Mouse (Mus musculus) urinary bladder, adult 18-20 months (tissue): ENCODE data around the gene Gpr108.

ENCODE experiments used
- DNase-seq, 2 experiments: peaks; one replicate each; pipeline ENCODE4 v3.0.0; 2022; ENCODE audit warnings: low spot score in 2 of 2, mixed read lengths in 2 of 2

Gene Gpr108

DNA sequence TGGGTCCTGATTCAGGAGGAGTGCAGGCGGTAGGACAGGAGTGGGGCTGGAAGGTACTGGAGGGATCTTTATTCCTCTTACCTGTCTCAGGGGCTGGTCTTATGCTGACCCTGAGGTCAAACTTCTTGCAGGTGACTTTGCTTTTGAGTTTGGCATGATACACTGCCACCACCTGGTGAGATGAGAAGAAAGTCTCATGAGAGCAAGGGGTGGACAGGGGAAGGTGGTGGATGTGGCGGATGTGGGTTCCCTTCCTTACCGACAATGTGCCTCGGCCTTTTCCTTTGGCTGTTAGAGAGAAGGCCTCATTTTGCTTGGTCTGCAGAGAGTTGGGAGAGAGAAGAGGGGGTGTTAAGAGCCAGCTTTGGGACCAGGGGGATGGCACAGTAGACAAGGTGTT lies 38.9 kb downstream of the Gpr108 start:
- DNase-seq: no peak

DNA sequence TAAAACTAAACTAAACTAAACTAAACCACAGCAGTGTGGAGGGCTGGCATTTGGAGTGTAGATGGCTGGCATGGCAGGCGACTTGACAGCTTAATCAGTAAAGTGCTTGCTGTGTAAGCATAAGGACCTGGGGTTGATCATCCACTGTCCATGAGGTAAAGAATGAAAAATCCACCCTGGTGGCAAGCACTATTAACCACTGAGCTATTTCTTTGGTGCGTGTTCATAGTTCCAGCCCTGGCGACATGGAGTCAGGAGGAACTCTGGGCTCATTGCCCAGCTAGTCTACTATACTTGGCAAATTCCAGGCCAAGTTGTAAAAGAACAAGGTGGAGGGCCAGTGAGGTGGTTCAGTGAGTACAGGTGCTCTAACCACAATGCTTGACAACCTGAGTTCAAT lies 40.3 kb downstream of the Gpr108 start:
- no peak for DNase-seq

DNA sequence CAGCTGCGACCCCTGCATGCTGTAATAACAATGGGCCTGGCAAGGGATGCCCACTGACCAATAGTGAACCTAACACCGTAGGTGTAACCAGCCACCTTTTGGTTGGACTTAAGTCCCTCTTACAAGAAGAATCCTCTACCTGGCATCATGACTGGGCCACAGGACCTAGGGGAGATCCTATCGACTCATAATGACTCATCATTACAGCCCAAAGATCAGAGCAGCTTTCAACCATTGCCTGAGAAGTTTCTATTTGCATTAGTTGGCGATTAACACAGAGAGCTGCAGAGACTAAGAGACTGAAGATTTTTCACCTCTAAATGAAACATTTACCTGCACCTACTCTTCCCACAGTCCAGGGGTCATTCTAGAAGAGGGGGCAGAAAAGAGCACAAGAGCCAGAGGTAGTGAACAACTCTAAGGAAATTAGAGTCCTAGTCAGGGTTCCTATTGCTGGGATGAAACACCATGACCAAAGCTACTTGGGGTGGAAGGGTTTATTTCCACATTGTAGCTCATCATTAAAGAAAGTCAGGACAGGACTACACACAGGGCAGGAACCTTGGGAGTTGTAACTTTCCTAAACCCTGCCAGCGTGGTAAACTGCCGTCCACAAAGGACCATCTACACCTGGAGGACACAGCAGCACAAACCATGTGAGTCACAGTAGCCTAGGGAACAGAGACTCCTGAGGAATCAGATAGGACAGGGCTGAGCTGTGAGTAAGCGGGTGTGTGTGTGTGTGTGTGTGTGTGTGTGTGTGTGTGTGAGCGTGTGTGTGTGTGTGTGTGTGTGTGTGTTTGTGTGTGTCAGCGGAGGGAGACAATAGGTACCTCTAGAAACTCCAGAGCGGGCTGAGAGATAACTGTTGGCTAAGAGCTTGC lies 46.2 kb downstream of the Gpr108 start:
- no peak for DNase-seq

DNA sequence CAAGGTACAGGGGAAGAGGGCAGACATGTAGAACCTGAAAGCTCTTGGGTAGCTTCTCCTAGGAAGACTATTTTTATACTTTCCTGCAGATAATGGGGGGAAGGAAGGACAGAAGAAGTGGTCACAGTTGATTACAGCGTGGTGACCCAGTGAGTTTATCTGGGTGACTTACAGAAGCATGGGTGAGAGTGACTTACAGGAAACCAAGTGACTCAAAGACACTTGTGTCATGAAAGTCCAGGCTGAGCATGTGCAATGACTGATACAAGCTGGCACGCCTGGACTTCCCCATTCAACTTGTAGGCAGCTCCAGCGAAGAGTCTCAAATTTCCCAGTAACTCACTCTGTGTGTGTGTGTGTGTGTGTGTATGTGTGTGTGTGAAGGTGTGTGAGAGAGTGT lies 50.0 kb downstream of the Gpr108 start:
- DNase-seq: no peak

DNA sequence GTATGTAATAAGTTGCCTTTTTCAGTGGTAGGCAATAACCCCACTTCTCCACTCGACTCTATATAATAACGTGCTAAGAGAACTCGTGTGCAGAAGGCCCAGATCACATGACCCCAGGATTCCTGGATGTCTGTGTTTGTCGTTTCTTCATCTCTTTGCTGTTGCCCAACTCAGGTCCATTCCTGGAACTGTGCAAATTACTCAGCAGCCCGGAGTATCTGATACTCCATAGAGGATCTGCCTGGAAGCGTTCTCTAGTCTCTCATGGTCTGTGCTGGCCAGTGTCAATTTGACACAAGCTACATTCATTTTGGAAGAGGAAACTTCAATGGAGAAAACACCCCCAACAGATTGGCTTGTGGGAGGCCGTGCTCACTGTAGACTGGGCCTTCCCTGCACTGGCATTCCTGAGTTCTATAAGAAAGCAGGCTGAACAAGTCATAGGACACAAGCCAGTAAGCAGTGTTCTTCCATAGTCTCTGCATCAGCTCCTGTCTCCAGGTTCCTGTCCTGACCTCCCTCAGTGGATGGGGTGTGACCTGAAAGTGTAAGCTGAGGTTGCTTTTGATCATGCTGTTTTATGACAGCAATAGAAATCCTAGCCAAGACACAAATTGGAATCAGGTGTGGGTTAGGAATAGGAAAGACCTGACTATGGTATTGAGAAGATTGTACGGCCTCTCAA lies 52.8 kb downstream of the Gpr108 start:
- no peak for DNase-seq

DNA sequence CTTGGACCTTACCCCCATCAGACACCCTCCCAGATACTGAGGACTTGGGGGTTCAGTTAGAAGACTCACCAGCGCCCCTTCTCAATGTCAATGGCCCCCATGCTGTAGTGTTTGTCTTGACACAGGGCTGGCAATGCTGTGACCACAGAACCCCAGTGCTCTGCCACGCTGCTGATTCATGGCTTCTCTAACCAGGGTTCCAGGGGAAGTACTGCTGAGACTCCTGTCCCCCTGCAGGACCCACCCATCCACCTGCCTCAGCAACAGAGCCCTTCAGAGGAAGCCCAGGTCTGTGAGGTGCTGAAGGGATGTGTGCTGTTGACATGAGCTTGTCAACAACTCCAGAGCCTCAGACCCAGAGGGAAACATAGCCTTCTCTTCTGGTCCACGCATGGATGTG lies 53.5 kb downstream of the Gpr108 start:
- no peak for DNase-seq

DNA sequence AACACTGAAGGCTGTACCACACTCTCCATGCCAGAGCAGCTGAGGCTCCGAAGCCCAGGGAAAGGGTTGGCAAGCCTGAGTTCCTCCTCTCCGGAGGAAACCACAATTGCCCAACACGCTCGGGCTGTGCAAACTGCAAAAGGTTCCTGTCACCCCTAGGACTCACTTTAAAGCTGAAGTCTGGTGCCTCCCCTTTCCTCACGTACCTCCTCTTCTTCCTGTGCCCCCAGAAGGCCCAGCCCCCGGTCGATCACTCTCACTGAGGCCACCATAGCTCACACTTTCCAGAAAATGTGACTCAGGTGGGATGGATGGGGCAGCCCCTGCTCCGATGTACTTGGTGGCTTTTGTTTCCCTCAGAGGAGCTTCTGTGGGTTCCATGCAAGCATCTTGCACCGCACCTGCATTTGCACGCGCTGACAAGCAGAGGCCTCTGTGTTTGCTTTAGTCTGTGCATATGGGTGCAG lies 54.2 kb downstream of the Gpr108 start, which contains the start of gene Tnfsf14:
Gene Tnfsf14, minus strand, starts transcription at position 137 of the 467 bp plus-strand sequence.
- no peak for DNase-seq

DNA sequence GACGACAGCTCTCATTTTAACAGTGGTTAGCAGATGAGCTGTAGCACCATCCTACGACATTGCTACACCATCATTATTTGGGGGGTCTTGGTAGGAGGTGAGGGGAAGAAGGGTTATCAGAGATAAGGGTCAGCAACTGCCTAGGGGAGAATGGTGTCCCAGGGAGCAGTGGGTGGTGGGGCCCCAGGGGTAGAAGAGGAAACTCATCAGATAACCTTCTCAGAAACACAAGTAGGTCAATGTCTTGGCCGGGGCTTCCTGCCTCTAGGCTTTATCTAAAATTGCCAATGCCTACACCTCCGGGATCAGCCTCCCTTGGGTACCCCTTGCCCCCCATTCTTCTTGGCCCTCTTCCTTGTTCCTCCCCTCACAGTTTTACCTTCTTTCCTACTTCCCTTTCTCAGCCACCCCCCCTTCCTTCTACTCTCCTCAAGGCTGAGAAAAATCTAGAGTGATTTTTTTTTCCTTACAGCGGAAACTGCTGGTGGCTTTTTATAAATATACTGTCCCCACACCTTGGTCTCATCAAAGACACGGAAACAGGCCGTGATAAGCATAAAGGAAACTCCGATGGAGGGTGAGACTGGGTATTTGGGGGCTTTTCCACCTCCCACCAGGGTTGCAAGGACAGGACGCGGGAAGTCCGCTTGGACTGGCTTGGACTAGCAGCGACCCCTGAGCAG lies 59.6 kb downstream of the Gpr108 start:
- no peak for DNase-seq

DNA sequence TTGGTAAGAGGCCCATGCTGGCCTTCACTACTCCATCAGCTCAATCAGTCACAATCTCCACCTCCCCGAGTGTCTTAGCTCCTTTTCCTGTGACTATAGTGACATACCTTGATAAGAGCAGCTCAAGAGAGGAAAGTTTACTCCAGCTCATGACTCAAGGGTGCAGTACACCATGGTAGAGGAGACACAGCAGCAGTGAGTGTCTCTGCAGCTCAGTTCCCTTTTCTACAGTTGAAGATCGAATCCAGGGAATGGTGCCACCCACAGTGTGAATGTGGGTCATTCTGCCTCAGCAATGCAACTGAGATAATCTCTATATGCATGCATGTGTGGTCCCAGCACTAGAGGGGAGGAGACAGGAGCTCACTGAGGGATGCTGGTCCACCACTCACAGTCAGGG lies 62.6 kb downstream of the Gpr108 start:
- DNase-seq: no peak
